Mouse (Mus musculus): ENCODE measurements around the gene Nit2. TPM values are rescaled to one million over a fixed set of nuclear protein-coding genes. Genes with fewer than 3 reads are reported as not detected.

Gene Nit2
- polyA plus RNA-seq, 1 experiment from 2014 or later = 52.6 TPM

DNA sequence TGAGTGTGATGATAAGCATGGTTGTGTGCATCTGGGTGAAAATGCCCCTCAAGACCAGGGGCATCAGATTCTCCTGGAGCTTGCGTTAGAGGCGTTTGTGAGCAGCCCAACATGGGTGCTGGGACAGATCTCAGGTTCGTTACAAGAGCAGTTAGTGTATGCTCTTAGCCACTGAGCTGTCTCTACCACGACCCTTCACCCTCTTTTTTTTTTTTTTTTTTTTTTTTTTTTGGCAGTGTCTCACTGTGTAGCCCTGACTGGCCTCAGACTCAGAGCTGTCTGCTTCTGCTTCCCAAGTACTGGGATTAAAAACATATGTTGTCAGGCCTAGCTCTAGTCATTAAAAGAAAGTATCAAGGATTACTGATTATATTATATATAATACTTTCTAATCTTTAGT lies 40.9 kb downstream of the Nit2 start:
- no peak for DNase-seq (ENCODE audit: low spot score)
- no peaks in the 10 kb centered on the region for H3K9me3 ChIP-seq (ENCODE audit: control insufficient read depth, low read length)
- WGBS = 83% methylated on average over 4 of the region's 4 CpGs
- ATAC-seq (replicated peaks; ENCODE audit: low FRiP score) = no peak
- no peaks in the 10 kb centered on the region for H3K36me3 ChIP-seq (ENCODE audit: control insufficient read depth, insufficient read depth, low read length)
- H3K27me3 ChIP-seq (ENCODE audit: control insufficient read depth, insufficient read depth, low read length) = no peaks in the 10 kb centered on the region
- H3K9ac ChIP-seq (ENCODE audit: low read length) = no peak overlapping the region
- no peak overlapping the region for H3K27ac ChIP-seq (ENCODE audit: low read depth, low read length)
- H3K4me2 ChIP-seq (ENCODE audit: low read depth, low read length, severe bottlenecking) = no peak overlapping the region
- peaks cover 8% of the 10 kb centered on the region; the same call in 1 of the 2 replicates for H3K4me1 ChIP-seq (replicated peaks; ENCODE audit: control insufficient read depth, insufficient read depth, low read length)
- H3K4me3 ChIP-seq (ENCODE audit: low read depth, low read length) = no peak overlapping the region

DNA sequence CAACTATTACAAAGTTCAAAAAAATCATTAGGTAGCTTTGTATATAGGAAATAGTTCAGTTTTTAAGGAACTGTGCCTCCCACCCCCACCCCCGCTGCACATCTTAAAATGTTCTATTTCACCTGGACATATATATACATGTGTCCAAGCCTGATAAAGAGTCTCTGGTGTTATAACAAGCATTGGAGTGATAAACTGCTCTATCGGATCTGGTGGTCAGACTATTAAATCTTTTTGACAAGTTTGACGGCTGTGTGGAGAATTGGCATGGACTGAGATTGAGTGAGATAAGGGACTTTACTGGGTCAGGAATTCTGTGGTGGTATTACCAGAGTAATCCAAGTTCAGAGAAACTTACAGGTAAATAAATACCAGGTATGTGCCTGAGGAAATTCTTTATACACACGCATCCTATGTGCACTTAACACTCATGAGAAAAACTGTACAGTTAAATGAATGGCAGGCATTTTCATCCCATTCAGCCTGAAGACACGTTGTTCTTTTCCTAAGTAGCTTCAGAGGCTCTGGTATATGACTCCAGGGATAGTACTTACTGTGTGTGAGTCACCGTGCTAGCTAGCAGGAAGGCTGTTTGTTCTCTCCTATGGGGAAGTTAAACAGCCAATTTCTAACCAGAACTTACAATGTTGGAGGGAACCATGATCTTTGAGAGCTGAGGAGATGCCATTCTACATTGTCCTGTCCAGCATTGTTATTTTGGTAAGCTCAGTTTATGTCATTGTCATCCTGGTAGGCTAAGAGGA lies 44.3 kb downstream of the Nit2 start:
- Histone ChIP-seq H3K36me3 (ENCODE audit: control insufficient read depth, insufficient read depth, low read length) (no peaks in the 10 kb centered on the region), H3K27me3 (ENCODE audit: control insufficient read depth, insufficient read depth, low read length) (no peaks in the 10 kb centered on the region), H3K4me3 (ENCODE audit: low read depth, low read length) (peak overlapping the region; percentile 97), H3K4me2 (ENCODE audit: low read depth, low read length, severe bottlenecking) (peak overlapping the region; percentile 75), H3K27ac (ENCODE audit: low read depth, low read length) (no peak overlapping the region), H3K9me3 (ENCODE audit: control insufficient read depth, low read length) (no peaks in the 10 kb centered on the region), H3K4me1 (replicated peaks; ENCODE audit: control insufficient read depth, insufficient read depth, low read length) (peaks cover 8% of the 10 kb centered on the region; the same call in 1 of the 2 replicates), H3K9ac (ENCODE audit: low read length) (peak overlapping the region; percentile 94)
- no peak for DNase-seq (ENCODE audit: low spot score)
- 68% methylated on average over 6 of the region's 6 CpGs for WGBS
- no peak for ATAC-seq (replicated peaks; ENCODE audit: low FRiP score)

DNA sequence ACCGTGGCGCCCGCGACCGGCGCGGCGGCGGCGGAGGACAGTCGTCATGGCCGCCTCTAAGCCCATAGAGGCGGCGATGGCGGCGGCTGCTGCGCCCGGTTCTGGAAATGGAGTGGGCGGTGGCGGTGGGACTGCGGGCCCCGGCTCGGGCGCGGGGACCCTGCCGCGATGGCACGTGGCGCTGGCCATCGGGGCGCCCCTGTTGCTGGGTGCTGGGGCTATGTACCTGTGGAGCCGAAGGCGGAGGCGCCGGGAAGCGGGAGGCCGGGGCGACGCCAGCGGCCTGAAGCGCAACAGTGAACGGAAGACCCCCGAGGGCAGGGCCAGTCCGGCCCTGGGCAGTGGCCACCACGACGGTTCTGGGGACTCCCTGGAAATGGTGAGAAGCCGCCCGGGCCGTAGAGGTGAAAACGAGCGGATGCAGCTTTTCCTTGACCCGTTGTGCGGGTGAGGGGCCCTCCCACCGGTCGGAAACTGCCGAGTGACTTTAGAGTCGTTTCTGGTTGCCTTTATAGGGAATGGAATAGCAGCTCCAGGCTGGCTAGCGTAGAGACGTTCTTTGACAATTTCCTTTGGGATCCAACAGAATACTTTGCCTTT lies 45.2 kb downstream of the Nit2 start:
- H3K4me3 ChIP-seq (ENCODE audit: low read depth, low read length) = peak overlapping the region; percentile 97
- peak overlapping the region; percentile 71 for H3K27ac ChIP-seq (ENCODE audit: low read depth, low read length)
- peaks cover 8% of the 10 kb centered on the region; the same call in 1 of the 2 replicates for H3K4me1 ChIP-seq (replicated peaks; ENCODE audit: control insufficient read depth, insufficient read depth, low read length)
- H3K9me3 ChIP-seq (ENCODE audit: control insufficient read depth, low read length) = no peaks in the 10 kb centered on the region
- peak overlapping the region; percentile 75 for H3K4me2 ChIP-seq (ENCODE audit: low read depth, low read length, severe bottlenecking)
- peak overlapping the region; percentile 94 for H3K9ac ChIP-seq (ENCODE audit: low read length)
- no peaks in the 10 kb centered on the region for H3K27me3 ChIP-seq (ENCODE audit: control insufficient read depth, insufficient read depth, low read length)
- DNase-seq (ENCODE audit: low spot score) (no peak), ATAC-seq (replicated peaks; ENCODE audit: low FRiP score) (no peak)
- under 1% methylated on average over 59 of the region's 59 CpGs for WGBS
- no peaks in the 10 kb centered on the region for H3K36me3 ChIP-seq (ENCODE audit: control insufficient read depth, insufficient read depth, low read length)

DNA sequence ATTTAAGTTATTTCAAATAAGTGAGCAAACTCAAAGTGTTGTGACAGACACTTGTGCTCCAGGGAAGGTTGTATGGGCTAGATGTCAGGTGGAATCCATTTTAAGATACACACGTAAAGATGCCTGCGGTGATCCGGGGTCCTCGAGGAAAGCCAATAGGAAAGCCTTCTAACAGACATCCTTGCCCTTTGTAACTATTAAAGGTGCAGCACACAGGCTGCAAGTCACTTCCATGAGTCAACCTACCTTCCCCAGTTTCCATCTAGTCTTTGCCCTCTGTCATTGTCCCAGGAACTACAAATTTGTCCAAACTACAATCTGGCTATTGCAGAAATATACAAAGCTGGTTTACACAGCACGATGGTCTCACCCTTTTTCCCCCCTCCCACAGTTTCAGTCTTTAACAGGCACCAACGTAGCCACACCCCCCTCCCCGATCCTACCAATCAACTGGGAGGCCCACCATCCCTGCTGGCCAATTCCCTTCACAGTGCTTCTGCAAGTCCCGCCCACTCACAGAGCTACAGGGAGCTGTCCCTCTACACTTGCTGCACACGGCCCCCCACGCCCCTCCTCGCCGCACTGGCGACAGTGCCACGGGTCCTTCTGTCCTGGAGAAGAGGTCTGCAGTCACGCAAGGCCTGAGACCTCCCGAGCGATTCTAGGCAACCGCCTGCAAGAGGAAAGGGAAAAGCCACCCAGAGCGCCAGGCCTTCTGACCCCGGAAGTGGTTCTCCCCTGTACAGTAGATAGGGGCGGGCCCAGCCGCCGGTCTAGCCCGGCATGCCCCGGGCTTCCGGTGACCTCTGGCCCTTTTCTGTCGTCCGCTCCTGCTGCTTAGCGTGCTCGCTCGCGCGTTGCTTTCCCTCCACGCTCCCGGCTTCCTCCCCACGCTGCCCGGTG lies 46.0 kb downstream of the Nit2 start, which contains the start of gene Tomm70a:
Tomm70a (plus strand) TSS at position 791 of the 903 bp plus-strand sequence.
- H3K9me3 ChIP-seq (ENCODE audit: control insufficient read depth, low read length) = no peaks in the 10 kb centered on the region
- WGBS = under 1% methylated on average over 37 of the region's 37 CpGs
- H3K4me2 ChIP-seq (ENCODE audit: low read depth, low read length, severe bottlenecking) = peak within 1 kb of the TSS; percentile 75
- H3K4me3 ChIP-seq (ENCODE audit: low read depth, low read length) = peak within 1 kb of the TSS; percentile 97
- peak within 1 kb of the TSS; percentile 94 for H3K9ac ChIP-seq (ENCODE audit: low read length)
- DNase-seq (ENCODE audit: low spot score) (peak; percentile 94), ATAC-seq (replicated peaks; ENCODE audit: low FRiP score) (peak; percentile 99)
- H3K4me1 ChIP-seq (replicated peaks; ENCODE audit: control insufficient read depth, insufficient read depth, low read length) = peaks cover 8% of the 10 kb centered on the region; the same call in 1 of the 2 replicates
- peak within 1 kb of the TSS; percentile 71 for H3K27ac ChIP-seq (ENCODE audit: low read depth, low read length)
- H3K36me3 ChIP-seq (ENCODE audit: control insufficient read depth, insufficient read depth, low read length) = no peaks in the 10 kb centered on the region
- H3K27me3 ChIP-seq (ENCODE audit: control insufficient read depth, insufficient read depth, low read length) = no peaks in the 10 kb centered on the region

DNA sequence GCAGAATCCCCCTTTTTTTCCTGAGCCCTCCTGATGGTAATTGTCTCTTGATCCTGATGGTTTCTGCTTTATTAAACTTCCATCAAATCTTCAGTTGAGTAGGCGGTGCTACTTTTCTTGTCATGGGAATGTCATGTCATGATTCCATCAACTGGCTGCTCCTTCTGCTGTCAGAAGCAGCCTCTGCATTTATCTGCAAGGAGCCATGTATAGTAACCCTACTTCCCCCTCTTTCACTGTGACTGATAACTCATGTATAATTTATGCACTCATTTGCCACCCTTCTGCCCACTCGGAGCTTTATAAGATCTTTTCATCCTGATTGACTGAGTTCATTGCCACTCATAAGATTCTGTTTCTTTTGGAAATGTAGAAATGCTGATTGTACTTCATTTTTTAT lies 49.6 kb downstream of the Nit2 start:
- no peaks in the 10 kb centered on the region for H3K9me3 ChIP-seq (ENCODE audit: control insufficient read depth, low read length)
- ATAC-seq (replicated peaks; ENCODE audit: low FRiP score) (no peak), DNase-seq (ENCODE audit: low spot score) (no peak)
- H3K4me2 ChIP-seq (ENCODE audit: low read depth, low read length, severe bottlenecking) = no peak overlapping the region
- H3K27ac ChIP-seq (ENCODE audit: low read depth, low read length) = no peak overlapping the region
- no peak overlapping the region for H3K4me3 ChIP-seq (ENCODE audit: low read depth, low read length)
- no peaks in the 10 kb centered on the region for H3K27me3 ChIP-seq (ENCODE audit: control insufficient read depth, insufficient read depth, low read length)
- 77% methylated on average over 2 of the region's 2 CpGs for WGBS
- no peaks in the 10 kb centered on the region for H3K36me3 ChIP-seq (ENCODE audit: control insufficient read depth, insufficient read depth, low read length)
- H3K9ac ChIP-seq (ENCODE audit: low read length) = no peak overlapping the region
- H3K4me1 ChIP-seq (replicated peaks; ENCODE audit: control insufficient read depth, insufficient read depth, low read length) = no peaks in the 10 kb centered on the region

DNA sequence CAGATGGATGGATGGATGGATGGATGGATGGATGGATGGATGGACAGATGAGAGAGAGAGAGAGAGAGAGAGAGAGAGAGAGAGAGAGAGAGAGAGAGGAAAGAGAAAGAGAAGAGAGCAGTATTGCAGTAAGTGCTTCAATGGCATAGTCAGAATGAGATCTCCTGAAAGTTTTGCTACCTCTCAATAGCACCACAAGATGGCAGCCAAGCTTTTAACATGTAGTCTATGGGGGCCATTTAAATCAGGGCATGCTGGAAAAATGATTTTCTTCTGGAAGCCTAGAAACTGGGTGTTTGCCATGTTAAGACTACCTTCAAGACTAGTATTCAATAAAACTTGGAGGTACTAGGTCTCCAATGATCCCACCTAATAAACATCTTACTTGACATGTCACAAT lies 51.1 kb downstream of the Nit2 start:
- H3K4me3 ChIP-seq (ENCODE audit: low read depth, low read length) = no peak overlapping the region
- H3K9me3 ChIP-seq (ENCODE audit: control insufficient read depth, low read length) = no peaks in the 10 kb centered on the region
- H3K27ac ChIP-seq (ENCODE audit: low read depth, low read length) = no peak overlapping the region
- ATAC-seq (replicated peaks; ENCODE audit: low FRiP score) (no peak), DNase-seq (ENCODE audit: low spot score) (no peak)
- no peaks in the 10 kb centered on the region for H3K36me3 ChIP-seq (ENCODE audit: control insufficient read depth, insufficient read depth, low read length)
- no peak overlapping the region for H3K4me2 ChIP-seq (ENCODE audit: low read depth, low read length, severe bottlenecking)
- no peaks in the 10 kb centered on the region for H3K27me3 ChIP-seq (ENCODE audit: control insufficient read depth, insufficient read depth, low read length)
- no peak overlapping the region for H3K9ac ChIP-seq (ENCODE audit: low read length)
- H3K4me1 ChIP-seq (replicated peaks; ENCODE audit: control insufficient read depth, insufficient read depth, low read length) = no peaks in the 10 kb centered on the region

Other genes starting within 250 kb of the Nit2 start
- gene Lnp1, start 239.3 kb downstream of the Nit2 start, polyA plus RNA-seq (2014; fragmentation: Nextera tagmentation; extraction: Ambion mirVana) = not detected in 2 replicates
- not detected in 2 replicates for gene Tmem45a2, start 96.0 kb downstream of the Nit2 start, polyA plus RNA-seq (2014; fragmentation: Nextera tagmentation; extraction: Ambion mirVana)
- 68.6 TPM in 2 replicates for gene Tomm70a, start 45.6 kb downstream of the Nit2 start, polyA plus RNA-seq (2014; fragmentation: Nextera tagmentation; extraction: Ambion mirVana)
- gene Tbc1d23, start 64.2 kb upstream of the Nit2 start, polyA plus RNA-seq (2014; fragmentation: Nextera tagmentation; extraction: Ambion mirVana) = 20.9 and 26.5 TPM in 2 replicates
- 0.24 TPM in 1 of 2 replicates, not detected in the other for gene Tmem30c, start 125.5 kb upstream of the Nit2 start, polyA plus RNA-seq (2014; fragmentation: Nextera tagmentation; extraction: Ambion mirVana)
- 8.1 and 10.0 TPM in 2 replicates for gene Filip1l, start 185.8 kb upstream of the Nit2 start, polyA plus RNA-seq (2014; fragmentation: Nextera tagmentation; extraction: Ambion mirVana)